Mouse (Mus musculus) kidney, adult 2 months (tissue): ENCODE results near the gene Car5a. TPM values are rescaled to one million over a fixed set of nuclear protein-coding genes. Genes with fewer than 3 reads are reported as not detected.

Experiments used
- DNase-seq: peaks from one replicate; pipeline ENCODE4 v3.0.0; 2021
- H3K27ac ChIP-seq: fragments of 200-500 bp; 2 replicates; pipeline ENCODE4 v1.5.1; 2012; ENCODE audit warnings: low read depth, low read length, control low read depth, inconsistent platforms; ENCODE audit not compliant: insufficient read depth
- H3K27me3 ChIP-seq: fragments of 200-500 bp; replicated peaks from 2 replicates; pipeline ENCODE4 v1.6.1; 2012; ENCODE audit warnings: mild to moderate bottlenecking, moderate library complexity, low read length, inconsistent platforms; ENCODE audit not compliant: control insufficient read depth, insufficient read depth
- H3K36me3 ChIP-seq: fragments of 200-500 bp; 2 replicates; pipeline ENCODE4 v1.6.1; 2012; ENCODE audit warnings: mild to moderate bottlenecking, moderate library complexity, low read length, inconsistent platforms; ENCODE audit not compliant: control insufficient read depth, insufficient read depth
- H3K4me1 ChIP-seq: fragments of 200-500 bp; 2 replicates; pipeline ENCODE4 v1.6.1; 2011; ENCODE audit warnings: low read length; ENCODE audit not compliant: control insufficient read depth, insufficient read depth
- H3K4me3 ChIP-seq: fragments of 200-500 bp; 2 replicates; pipeline ENCODE4 v1.5.1; 2011; ENCODE audit warnings: mild to moderate bottlenecking, low read depth, low read length, control low read depth; ENCODE audit not compliant: insufficient read depth
- CTCF ChIP-seq: fragments of 200-500 bp; conservative IDR thresholded peaks from 2 replicates; pipeline ENCODE4 v1.5.1; 2011; ENCODE audit warnings: low read depth, mild to moderate bottlenecking, control low read depth, low read length, moderate library complexity, mixed read lengths; ENCODE audit not compliant: insufficient read depth, insufficient read length
- POLR2A ChIP-seq: fragments of 200-500 bp; IDR thresholded peaks from one replicate; pipeline ENCODE4 v1.6.1; 2011; ENCODE audit warnings: low read depth, low read length, control low read depth
- WGBS: fragments of 180-500 bp; shearing (Covaris S2); methylation state at CpG from one replicate; pipeline ENCODE4 v1.1.7; 2018; 5-methylcytosine and 5-hydroxymethylcytosine counted together
- polyA plus RNA-seq: library from polyadenylated mRNA; depleted of rRNA; stranded (reverse); fragments of >200 nt; gene quantifications from 2 replicates; pipeline ENCODE4 v1.2.3, GENCODE M21; 2012; rRNA removed

The Car5a gene
- polyA plus RNA-seq, 1 experiment: 13.4 TPM

DNA sequence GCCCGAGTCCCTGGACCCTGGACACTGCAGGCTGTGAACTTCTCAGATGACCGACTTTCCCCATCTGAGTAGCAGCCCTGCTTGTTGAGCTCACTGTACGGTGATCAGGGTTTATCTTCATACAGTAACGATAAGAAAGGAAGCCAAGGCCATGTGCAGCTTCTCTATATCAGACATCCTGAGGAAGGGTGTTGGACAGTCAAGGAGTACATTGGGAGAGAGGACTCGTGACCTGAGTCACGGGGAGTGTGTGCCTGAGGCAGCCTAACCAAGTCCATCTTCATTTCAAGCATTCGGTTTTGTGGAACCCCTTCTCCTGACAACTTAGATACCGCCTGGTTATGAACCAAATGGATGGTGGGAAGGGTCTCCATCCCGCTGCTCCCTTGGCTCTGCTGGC lies 69.2 kb downstream of the Car5a start:
- WGBS: 63% methylated on average over 9 of the region's 9 CpGs
- Histone ChIP-seq H3K27ac (no peak overlapping the region), H3K36me3 (no peaks in the 10 kb centered on the region), H3K4me1 (no peaks in the 10 kb centered on the region), H3K27me3 (no peaks in the 10 kb centered on the region), H3K4me3 (no peak overlapping the region)
- TF ChIP-seq CTCF (no peak), POLR2A (no peak)
- no peak for DNase-seq

DNA sequence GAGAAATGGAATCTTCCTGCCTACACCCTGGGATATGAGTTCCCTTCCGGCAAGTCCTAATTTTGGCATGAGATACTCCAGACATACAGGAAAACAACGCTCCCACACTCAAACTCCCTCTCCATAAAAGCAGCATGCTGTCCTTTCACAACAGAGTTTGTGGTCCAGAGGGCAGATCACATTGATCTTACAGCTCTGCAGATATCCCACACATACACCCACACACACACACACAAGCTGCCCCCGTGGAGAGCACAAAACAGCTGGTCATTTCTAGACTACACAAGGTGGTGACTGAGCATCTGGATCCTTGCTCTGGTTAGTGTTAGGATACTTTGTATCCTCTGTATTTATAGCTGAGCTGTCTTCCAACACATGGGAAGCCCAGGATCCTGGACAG lies 69.7 kb downstream of the Car5a start:
- Histone ChIP-seq H3K27ac (no peak overlapping the region), H3K4me3 (no peak overlapping the region), H3K36me3 (no peaks in the 10 kb centered on the region), H3K4me1 (no peaks in the 10 kb centered on the region), H3K27me3 (no peaks in the 10 kb centered on the region)
- TF ChIP-seq POLR2A (no peak), CTCF (no peak)
- no peak for DNase-seq
- WGBS: 51% methylated on average over 3 of the region's 3 CpGs

DNA sequence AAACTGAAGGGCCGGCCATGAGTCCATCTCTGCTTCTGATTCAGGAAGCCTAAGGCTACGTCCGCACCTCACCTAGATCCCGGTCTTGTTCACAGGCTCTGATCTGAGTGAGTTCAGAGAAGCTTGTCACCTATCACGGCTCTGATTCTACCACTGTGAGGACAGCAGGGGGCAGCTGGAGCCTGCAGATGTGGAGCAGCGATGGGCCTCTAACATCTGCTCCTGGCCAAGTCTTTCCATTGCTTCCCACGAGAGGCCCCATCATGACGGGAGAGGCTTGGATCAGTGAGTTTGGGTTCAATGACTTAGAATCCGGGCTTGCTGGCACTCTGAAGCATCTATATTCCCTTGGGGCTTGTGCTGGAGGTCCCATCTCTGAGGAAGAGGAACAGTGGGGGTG lies 70.7 kb downstream of the Car5a start:
- DNase-seq: peak; percentile 72
- Histone ChIP-seq H3K27me3 (no peaks in the 10 kb centered on the region), H3K4me1 (no peaks in the 10 kb centered on the region), H3K4me3 (no peak overlapping the region), H3K36me3 (no peaks in the 10 kb centered on the region), H3K27ac (no peak overlapping the region)
- TF ChIP-seq POLR2A: no peak
- TF ChIP-seq CTCF: peak; percentile 92
- WGBS: 38% methylated on average over 9 of the region's 9 CpGs

DNA sequence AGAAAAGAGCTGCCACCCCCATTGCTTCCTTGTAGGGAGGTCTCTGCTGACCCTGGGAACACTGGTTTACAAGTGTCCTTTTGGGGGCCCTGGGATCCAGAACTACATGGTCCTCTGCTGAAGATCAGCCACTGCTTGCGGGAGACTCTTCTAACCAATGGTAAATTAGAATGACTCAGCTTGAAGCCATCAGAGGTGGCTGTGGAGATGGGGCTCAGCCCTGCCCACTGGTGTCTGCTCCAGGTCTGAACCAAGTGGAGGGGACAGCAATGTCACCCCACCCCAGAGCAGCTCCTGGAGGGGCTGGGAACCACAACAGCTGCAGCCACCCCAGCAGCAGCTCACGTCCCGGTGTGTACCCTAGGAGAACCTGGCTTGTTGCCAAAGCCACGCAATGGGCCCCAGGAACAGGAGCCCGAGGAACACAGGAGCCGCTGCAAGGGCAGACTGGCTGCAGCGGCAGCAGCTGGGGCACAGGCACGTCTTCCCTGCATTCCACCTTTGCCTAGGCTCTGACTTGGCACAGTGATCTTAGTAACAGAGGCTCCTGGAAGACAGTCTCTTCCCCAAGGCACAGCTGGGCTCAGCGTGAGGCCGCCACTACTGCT lies 72.8 kb downstream of the Car5a start:
- Histone ChIP-seq H3K27me3 (no peaks in the 10 kb centered on the region), H3K36me3 (no peaks in the 10 kb centered on the region), H3K4me1 (no peaks in the 10 kb centered on the region), H3K27ac (no peak overlapping the region), H3K4me3 (no peak overlapping the region)
- TF ChIP-seq POLR2A (no peak), CTCF (no peak)
- 30% methylated on average over 10 of the region's 10 CpGs for WGBS
- no peak for DNase-seq

DNA sequence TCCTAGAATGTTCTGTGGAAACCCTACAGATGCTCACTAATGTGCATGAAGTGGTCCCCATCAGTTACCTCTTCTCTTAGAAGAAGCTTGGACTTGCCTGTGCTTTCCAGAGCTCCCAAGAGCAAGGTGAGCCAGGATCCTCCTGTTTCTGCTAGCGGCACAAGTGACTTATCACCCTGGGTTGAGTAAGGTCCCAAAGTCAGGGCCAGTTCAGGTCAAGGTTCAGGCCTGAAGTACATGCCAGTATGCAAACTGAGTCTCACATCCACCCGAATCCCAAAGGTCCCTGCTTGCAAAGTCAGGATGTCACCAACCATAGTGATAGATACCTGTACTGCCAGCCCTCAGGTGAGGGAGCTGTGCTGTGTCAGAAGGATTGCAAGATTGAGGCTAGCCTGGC lies 74.5 kb downstream of the Car5a start:
- no peak for DNase-seq
- H3K4me3 ChIP-seq: no peak overlapping the region
- H3K4me1 ChIP-seq: no peaks in the 10 kb centered on the region
- no peaks in the 10 kb centered on the region for H3K36me3 ChIP-seq
- H3K27ac ChIP-seq: no peak overlapping the region
- 81% methylated on average over 2 of the region's 2 CpGs for WGBS
- no peaks in the 10 kb centered on the region for H3K27me3 ChIP-seq
- TF ChIP-seq POLR2A (no peak), CTCF (no peak)

DNA sequence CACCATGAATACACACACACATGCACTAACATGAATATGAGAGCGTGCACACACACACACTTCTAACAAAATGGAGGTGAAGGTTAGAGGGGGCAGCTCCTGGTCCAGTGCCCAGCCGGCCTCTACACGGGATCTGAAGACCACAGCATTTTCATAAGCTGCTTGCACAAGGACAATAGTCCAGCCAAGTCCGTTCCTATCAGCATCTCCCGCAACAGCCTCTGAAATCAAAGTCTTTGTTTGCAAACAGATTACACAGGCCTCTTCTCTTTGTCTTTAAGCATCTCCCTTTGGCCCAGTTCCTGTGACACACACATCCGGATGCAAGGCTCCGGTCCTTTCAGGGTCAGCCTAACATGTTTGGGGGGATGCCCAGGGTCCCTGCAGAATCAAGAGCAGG lies 75.8 kb downstream of the Car5a start:
- WGBS: 87% methylated on average over 7 of the region's 7 CpGs
- DNase-seq: no peak
- Histone ChIP-seq H3K27me3 (no peaks in the 10 kb centered on the region), H3K4me1 (no peaks in the 10 kb centered on the region), H3K4me3 (no peak overlapping the region), H3K27ac (no peak overlapping the region), H3K36me3 (no peaks in the 10 kb centered on the region)
- no peak for TF ChIP-seq CTCF
- no peak for TF ChIP-seq POLR2A

DNA sequence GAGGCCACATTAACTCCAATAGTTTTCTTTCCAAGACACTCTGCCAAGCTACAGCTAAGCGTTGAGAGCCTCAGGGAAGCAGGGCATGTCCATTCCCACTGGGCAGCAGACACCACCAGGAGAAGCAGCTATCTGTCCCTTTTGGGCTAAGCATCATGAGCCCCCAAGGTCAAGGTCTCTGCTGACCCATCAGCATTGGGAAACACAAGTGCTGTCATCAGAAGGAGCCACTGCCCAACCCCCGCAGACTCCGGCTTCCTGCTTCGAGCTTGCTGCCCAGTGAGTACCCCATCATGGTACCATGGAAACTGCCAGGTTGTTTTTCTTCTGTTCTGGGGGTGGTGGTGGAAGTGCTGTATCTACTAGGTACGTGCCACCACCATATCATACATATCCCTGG lies 76.5 kb downstream of the Car5a start:
- Histone ChIP-seq H3K27me3 (no peaks in the 10 kb centered on the region), H3K36me3 (no peaks in the 10 kb centered on the region), H3K27ac (no peak overlapping the region), H3K4me3 (no peak overlapping the region), H3K4me1 (no peaks in the 10 kb centered on the region)
- TF ChIP-seq CTCF (no peak), POLR2A (no peak)
- WGBS: 89% methylated on average over 5 of the region's 5 CpGs
- DNase-seq: no peak

Other genes starting within 250 kb of the Car5a start
- 0.07 and 0.20 TPM in 2 replicates for gene Jph3, start 215.3 kb downstream of the Car5a start, polyA plus RNA-seq
- gene Klhdc4, start 115.3 kb downstream of the Car5a start, polyA plus RNA-seq: 14.6 and 16.4 TPM in 2 replicates
- 4.3 and 4.6 TPM in 2 replicates for gene Slc7a5, start 37.2 kb downstream of the Car5a start, polyA plus RNA-seq
- 35.7 and 44.9 TPM in 2 replicates for gene Banp, start 4.8 kb upstream of the Car5a start, polyA plus RNA-seq